Mouse (Mus musculus) subcutaneous adipose tissue, adult 2 months (tissue): ENCODE measurements around the gene Vmn1r24. TPM values are rescaled to one million over a fixed set of nuclear protein-coding genes. Genes with fewer than 3 reads are reported as not detected.

ENCODE experiments used
- polyA plus RNA-seq: library from polyadenylated mRNA; depleted of rRNA; stranded (reverse); fragments of >200 nt; gene quantifications from 2 replicates; pipeline ENCODE4 v1.2.3, GENCODE M21; 2012; ENCODE audit warnings: low replicate concordance; rRNA removed

The Vmn1r24 gene
- polyA plus RNA-seq = not detected in 2 replicates

DNA sequence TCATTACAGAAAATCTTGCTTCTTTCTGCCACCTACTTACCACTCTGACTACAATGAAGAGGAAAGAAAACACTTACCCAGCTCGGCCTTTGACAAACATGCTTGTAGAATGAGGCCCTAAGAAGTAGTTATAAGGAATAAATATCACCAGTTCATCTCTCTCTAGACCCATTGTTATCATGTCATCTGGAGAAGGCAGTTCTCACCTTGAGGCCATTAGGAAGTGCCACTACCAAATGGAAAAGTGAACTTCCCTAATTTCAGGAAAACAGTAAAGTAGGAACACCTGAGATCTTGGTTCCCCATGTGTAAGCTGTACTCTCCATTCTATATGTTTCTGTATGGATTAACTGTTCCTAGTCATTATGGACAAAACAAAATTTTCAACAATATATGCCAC, at the start of gene Vmn1r24:
TSS of gene Vmn1r24 (minus strand) at position 101 of the 400 bp plus-strand sequence.

DNA sequence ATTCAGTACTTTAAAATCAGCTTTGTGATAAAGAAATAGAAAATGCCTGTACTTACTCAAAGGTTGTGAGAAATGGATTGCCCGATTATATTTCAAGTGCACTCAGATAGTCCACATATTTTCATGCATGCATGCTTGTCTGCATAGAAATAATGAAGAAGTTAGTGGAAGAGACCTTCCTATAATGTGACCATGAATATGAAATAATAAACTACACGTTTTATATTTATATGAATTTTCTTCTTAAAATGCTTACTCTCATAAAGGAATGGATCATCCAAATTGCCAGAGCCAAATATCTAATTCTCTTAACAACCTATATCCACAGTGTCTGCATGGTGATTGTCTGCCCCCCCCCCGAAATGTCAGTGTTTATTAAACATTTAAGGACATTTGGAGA, 19.4 kb upstream of the Vmn1r24 start, which contains the start of gene Vmn1r25:
TSS of gene Vmn1r25 (minus strand) at position 101 of the 400 bp plus-strand sequence.

DNA sequence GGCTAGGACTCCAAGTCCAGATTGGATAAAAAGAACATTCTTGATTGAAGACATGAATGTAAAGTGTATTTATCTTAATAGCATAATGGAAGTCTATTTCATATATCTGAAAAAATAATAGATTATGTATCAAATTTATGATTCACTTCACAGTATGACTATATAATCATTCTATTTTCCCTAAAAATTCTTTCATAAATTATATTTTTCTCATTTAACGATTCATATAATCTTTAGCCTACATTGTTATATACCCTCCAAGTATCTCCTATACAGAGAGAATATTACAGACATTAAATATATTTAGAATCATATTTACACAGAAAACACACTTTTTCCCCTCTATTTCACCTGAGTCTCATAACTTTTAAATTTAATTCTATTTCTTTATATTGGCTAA, 34.6 kb downstream of the Vmn1r24 start, which contains the start of gene Vmn1r23:
TSS of gene Vmn1r23 (minus strand) at position 101 of the 400 bp plus-strand sequence.

DNA sequence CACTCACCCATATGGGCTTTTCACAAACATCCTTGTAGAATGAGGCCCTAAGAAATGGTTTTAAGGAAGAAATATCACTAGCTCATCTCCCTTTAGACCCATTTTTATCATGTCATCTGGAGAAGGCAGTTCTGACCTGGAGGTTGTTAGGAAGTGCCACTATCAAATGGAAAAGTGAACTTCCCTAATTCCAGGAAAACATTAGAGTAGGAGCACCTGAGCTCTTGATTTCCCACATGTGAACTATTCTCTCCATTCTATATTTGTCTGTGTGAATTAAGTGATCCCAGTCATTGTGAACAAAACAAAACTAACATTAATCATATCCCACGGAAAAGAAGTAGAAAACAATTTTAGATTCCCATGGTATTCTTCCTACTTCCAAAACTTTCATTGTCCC, 53.4 kb downstream of the Vmn1r24 start, which contains the start of gene Vmn1r22:
TSS of gene Vmn1r22 (minus strand) at position 101 of the 400 bp plus-strand sequence.

Other genes starting within 250 kb of the Vmn1r24 start
- gene Vopp1, start 136.3 kb downstream of the Vmn1r24 start, polyA plus RNA-seq = 5.6 and 20.5 TPM in 2 replicates
- gene Vmn1r21, start 111.2 kb downstream of the Vmn1r24 start, polyA plus RNA-seq = not detected in 2 replicates
- not detected in 2 replicates for gene Vmn1r22, start 53.5 kb downstream of the Vmn1r24 start, polyA plus RNA-seq
- not detected in 2 replicates for gene Vmn1r23, start 34.7 kb downstream of the Vmn1r24 start, polyA plus RNA-seq
- not detected in 2 replicates for gene Vmn1r25, start 19.3 kb upstream of the Vmn1r24 start, polyA plus RNA-seq
- not detected in 2 replicates for gene Vmn1r26, start 53.7 kb upstream of the Vmn1r24 start, polyA plus RNA-seq